Mouse (Mus musculus) cerebellum, adult 9-10 months (tissue): ENCODE data around the gene Trmt10c.
A peak's percentile ranks its signal among the peaks of the same experiment; 100 is the strongest.
"Not testable (repeated sequence)": the region's sequence is repeated elsewhere in the genome, so short reads cannot be mapped to it uniquely, and the experiment has no call there.

Experiments
- DNase-seq: peaks from one replicate; pipeline ENCODE4 v3.0.0; 2022

The Trmt10c gene

GRCm38 (mm10) chr16:56037138-56038010, at the start of gene Trmt10c:
TSS of gene Trmt10c (minus strand) at chr16:56037819.
- peak; percentile 90 for DNase-seq

- DNase-seq: no peak
Measured at GRCm38 (mm10) chr16:56086336-56086735, 48.7 kb upstream of the Trmt10c start.

GRCm38 (mm10) chr16:56081691-56082090, 44.1 kb upstream of the Trmt10c start:
- DNase-seq: no peak

GRCm38 (mm10) chr16:56079419-56079818, 41.8 kb upstream of the Trmt10c start:
- DNase-seq: no peak

GRCm38 (mm10) chr16:56076121-56076869, 38.7 kb upstream of the Trmt10c start:
- peak; percentile 51 for DNase-seq

GRCm38 (mm10) chr16:56075222-56076111, 37.8 kb upstream of the Trmt10c start:
- peak; percentile 90 for DNase-seq

GRCm38 (mm10) chr16:56074565-56074964, 36.9 kb upstream of the Trmt10c start:
- DNase-seq: no peak

GRCm38 (mm10) chr16:56074122-56074521, 36.5 kb upstream of the Trmt10c start:
- peak; percentile 33 for DNase-seq

GRCm38 (mm10) chr16:56073150-56073549, 35.5 kb upstream of the Trmt10c start:
- not testable (repeated sequence) for DNase-seq

GRCm38 (mm10) chr16:56072533-56072932, 34.9 kb upstream of the Trmt10c start:
- no peak for DNase-seq

- no peak for DNase-seq
Measured at GRCm38 (mm10) chr16:56071317-56072232, 34.0 kb upstream of the Trmt10c start.

- no peak for DNase-seq
Measured at GRCm38 (mm10) chr16:56068523-56069070, 31.0 kb upstream of the Trmt10c start.

GRCm38 (mm10) chr16:56066113-56066512, 28.5 kb upstream of the Trmt10c start:
- no peak for DNase-seq

GRCm38 (mm10) chr16:56064334-56064990, 26.8 kb upstream of the Trmt10c start:
- DNase-seq: peak; percentile 80

GRCm38 (mm10) chr16:56062981-56063380, 25.4 kb upstream of the Trmt10c start:
- no peak for DNase-seq

GRCm38 (mm10) chr16:56061995-56062594, 24.5 kb upstream of the Trmt10c start:
- DNase-seq: no peak

GRCm38 (mm10) chr16:56058151-56058550, 20.5 kb upstream of the Trmt10c start:
- DNase-seq: no peak

GRCm38 (mm10) chr16:56056944-56057590, 19.4 kb upstream of the Trmt10c start:
- DNase-seq: no peak

- DNase-seq: no peak
Measured at GRCm38 (mm10) chr16:56055911-56056310, 18.3 kb upstream of the Trmt10c start.

GRCm38 (mm10) chr16:56048038-56048437, 10.4 kb upstream of the Trmt10c start, which contains the start of gene Senp7:
TSS of gene Senp7 (plus strand) at chr16:56048338.
- DNase-seq: not testable (repeated sequence)
